Mouse (Mus musculus): ENCODE measurements at regions not wholly inside any gene's neighbourhood (a gene's known extent, or its start where the extent isn't known, plus 50 kb on each side); places are given as distances from the start of the nearest gene placed in this dataset.

- no peak for TF ChIP-seq CTCF (IDR thresholded peaks at IDR 0.05; ENCODE audit: low read depth)
- WGBS: 80% methylated on average over 2 of the region's 2 CpGs
- no peak for ATAC-seq
- no peaks in the 10 kb centered on the region for H3K4me1 ChIP-seq (replicated peaks; ENCODE audit: control insufficient read depth, insufficient read depth, low read length)
- no peak overlapping the region for H3K4me3 ChIP-seq (ENCODE audit: low read depth, low read length)
- no peaks in the 10 kb centered on the region for H3K36me3 ChIP-seq (ENCODE audit: control insufficient read depth, insufficient read depth)
- H3K9ac ChIP-seq (ENCODE audit: low read depth, low read length): no peak overlapping the region
- H3K4me2 ChIP-seq (replicated peaks; ENCODE audit: low read depth): no peak overlapping the region
- no peak overlapping the region for H3K27ac ChIP-seq (ENCODE audit: low read depth, low read length)
- no peaks in the 10 kb centered on the region for H3K9me3 ChIP-seq (ENCODE audit: control insufficient read depth)
- no peaks in the 10 kb centered on the region for H3K27me3 ChIP-seq (replicated peaks; ENCODE audit: control insufficient read depth, insufficient read depth, low read length)
Measured at GRCm38 (mm10) chr2:103177361-103177760, 103.9 kb downstream of the Apip start.

GRCm38 (mm10) chr2:103180298-103180927 is 106.9 kb downstream of the Apip start:
- 35% methylated on average over 4 of the region's 4 CpGs for WGBS
- no peak for ATAC-seq

DNA sequence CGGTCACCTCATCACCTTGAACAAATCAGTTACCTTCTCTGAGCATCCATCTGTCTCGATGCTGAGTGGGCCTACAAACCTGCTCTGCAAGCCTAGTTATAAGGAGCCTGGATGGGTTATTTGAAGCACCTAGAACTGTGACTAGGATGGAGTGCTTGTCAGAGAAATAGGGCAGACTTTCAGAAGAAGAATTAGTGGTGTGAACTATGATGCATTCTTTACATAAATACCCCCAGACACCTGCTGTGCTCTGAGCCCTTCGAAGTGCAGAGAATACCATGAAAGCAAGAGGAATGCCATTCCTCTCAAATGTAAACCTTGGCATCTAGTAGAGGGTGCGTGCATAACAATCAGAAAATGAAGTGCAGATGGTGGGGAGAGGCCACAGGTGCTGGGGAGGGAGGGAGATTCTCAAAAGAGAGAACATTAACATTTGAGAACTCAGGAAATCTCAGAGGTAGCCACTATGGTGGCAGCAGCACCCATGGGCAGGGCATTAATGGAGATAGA is 113.3 kb downstream of the Apip start:
- Histone ChIP-seq H3K27ac (ENCODE audit: low read depth, low read length) (no peak overlapping the region), H3K9me3 (ENCODE audit: control insufficient read depth) (no peaks in the 10 kb centered on the region), H3K9ac (ENCODE audit: low read depth, low read length) (no peak overlapping the region), H3K4me2 (replicated peaks; ENCODE audit: low read depth) (no peak overlapping the region), H3K36me3 (ENCODE audit: control insufficient read depth, insufficient read depth) (no peaks in the 10 kb centered on the region), H3K27me3 (replicated peaks; ENCODE audit: control insufficient read depth, insufficient read depth, low read length) (no peaks in the 10 kb centered on the region), H3K4me1 (replicated peaks; ENCODE audit: control insufficient read depth, insufficient read depth, low read length) (no peaks in the 10 kb centered on the region), H3K4me3 (ENCODE audit: low read depth, low read length) (no peak overlapping the region)
- TF ChIP-seq CTCF (IDR thresholded peaks at IDR 0.05; ENCODE audit: low read depth): no peak
- no peak for ATAC-seq
- WGBS: 81% methylated on average over 4 of the region's 4 CpGs

More at GRCm38 (mm10) chr2:103180298-103180927, 106.9 kb downstream of the Apip start:
- Histone ChIP-seq H3K27me3 (replicated peaks; ENCODE audit: control insufficient read depth, insufficient read depth, low read length) (no peaks in the 10 kb centered on the region), H3K9me3 (ENCODE audit: control insufficient read depth) (no peaks in the 10 kb centered on the region), H3K4me2 (replicated peaks; ENCODE audit: low read depth) (no peak overlapping the region), H3K4me1 (replicated peaks; ENCODE audit: control insufficient read depth, insufficient read depth, low read length) (no peaks in the 10 kb centered on the region), H3K36me3 (ENCODE audit: control insufficient read depth, insufficient read depth) (no peaks in the 10 kb centered on the region), H3K9ac (ENCODE audit: low read depth, low read length) (no peak overlapping the region), H3K27ac (ENCODE audit: low read depth, low read length) (no peak overlapping the region), H3K4me3 (ENCODE audit: low read depth, low read length) (no peak overlapping the region)
- no peak for TF ChIP-seq CTCF (IDR thresholded peaks at IDR 0.05; ENCODE audit: low read depth)

GRCm38 (mm10) chr2:103192591-103192990 is 110.5 kb downstream of the Ehf start:
- H3K4me3 ChIP-seq (ENCODE audit: low read depth, low read length): no peak overlapping the region
- 89% methylated on average over 4 of the region's 4 CpGs for WGBS
- ATAC-seq: no peak

GRCm38 (mm10) chr2:103200313-103200712 is 102.8 kb downstream of the Ehf start:
- no peak for TF ChIP-seq CTCF (IDR thresholded peaks at IDR 0.05; ENCODE audit: low read depth)
- H3K4me1 ChIP-seq (replicated peaks; ENCODE audit: control insufficient read depth, insufficient read depth, low read length): 0 out of 2 replicates have a peak, but pooled peaks cover 2% of the 10 kb centered on the region
- H3K27me3 ChIP-seq (replicated peaks; ENCODE audit: control insufficient read depth, insufficient read depth, low read length): no peaks in the 10 kb centered on the region
- H3K4me2 ChIP-seq (replicated peaks; ENCODE audit: low read depth): no peak overlapping the region
- H3K27ac ChIP-seq (ENCODE audit: low read depth, low read length): no peak overlapping the region
- no peak for ATAC-seq
- 85% methylated on average over 6 of the region's 6 CpGs for WGBS
- no peaks in the 10 kb centered on the region for H3K9me3 ChIP-seq (ENCODE audit: control insufficient read depth)
- no peak overlapping the region for H3K4me3 ChIP-seq (ENCODE audit: low read depth, low read length)
- no peak overlapping the region for H3K9ac ChIP-seq (ENCODE audit: low read depth, low read length)
- no peaks in the 10 kb centered on the region for H3K36me3 ChIP-seq (ENCODE audit: control insufficient read depth, insufficient read depth)

More at GRCm38 (mm10) chr2:103192591-103192990, 110.5 kb downstream of the Ehf start:
- Histone ChIP-seq H3K27ac (ENCODE audit: low read depth, low read length) (no peak overlapping the region), H3K9me3 (ENCODE audit: control insufficient read depth) (no peaks in the 10 kb centered on the region), H3K4me2 (replicated peaks; ENCODE audit: low read depth) (no peak overlapping the region), H3K36me3 (ENCODE audit: control insufficient read depth, insufficient read depth) (no peaks in the 10 kb centered on the region), H3K4me1 (replicated peaks; ENCODE audit: control insufficient read depth, insufficient read depth, low read length) (no peaks in the 10 kb centered on the region), H3K27me3 (replicated peaks; ENCODE audit: control insufficient read depth, insufficient read depth, low read length) (no peaks in the 10 kb centered on the region), H3K9ac (ENCODE audit: low read depth, low read length) (no peak overlapping the region)
- no peak for TF ChIP-seq CTCF (IDR thresholded peaks at IDR 0.05; ENCODE audit: low read depth)

DNA sequence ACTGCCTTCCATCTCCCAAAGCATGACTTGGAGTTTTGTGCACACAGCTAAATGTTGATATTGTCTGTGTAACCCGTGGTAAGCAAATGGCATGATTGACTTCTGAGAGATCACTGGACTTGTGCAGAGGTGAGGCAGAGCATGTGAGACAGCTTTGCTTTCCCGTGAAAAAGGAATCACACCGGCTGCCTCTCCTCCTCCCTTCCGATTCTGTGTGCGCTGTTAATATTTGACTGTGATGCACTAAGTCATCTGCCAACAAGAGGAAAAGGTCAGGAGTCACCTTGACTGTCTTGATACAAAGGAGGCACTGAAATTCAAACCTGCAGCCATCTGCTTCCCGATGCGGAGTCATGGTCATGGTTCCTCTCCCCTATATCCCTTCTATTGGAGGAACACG is 98.0 kb downstream of the Ehf start:
- Histone ChIP-seq H3K36me3 (ENCODE audit: control insufficient read depth, insufficient read depth) (no peaks in the 10 kb centered on the region), H3K27ac (ENCODE audit: low read depth, low read length) (no peak overlapping the region), H3K4me2 (replicated peaks; ENCODE audit: low read depth) (no peak overlapping the region), H3K4me1 (replicated peaks; ENCODE audit: control insufficient read depth, insufficient read depth, low read length) (0 out of 2 replicates have a peak, but pooled peaks cover 2% of the 10 kb centered on the region), H3K27me3 (replicated peaks; ENCODE audit: control insufficient read depth, insufficient read depth, low read length) (no peaks in the 10 kb centered on the region), H3K9me3 (ENCODE audit: control insufficient read depth) (no peaks in the 10 kb centered on the region), H3K4me3 (ENCODE audit: low read depth, low read length) (no peak overlapping the region), H3K9ac (ENCODE audit: low read depth, low read length) (no peak overlapping the region)
- whole genome bisulfite sequencing: 67% methylated on average over 8 of the region's 8 CpGs
- TF ChIP-seq CTCF (IDR thresholded peaks at IDR 0.05; ENCODE audit: low read depth): no peak
- ATAC-seq: no peak
